Mouse (Mus musculus): ENCODE results near the gene Arpc1b.
"Not testable (repeated sequence)": the region's sequence is repeated elsewhere in the genome, so short reads cannot be mapped to it uniquely, and the experiment has no call there.

The Arpc1b gene

DNA sequence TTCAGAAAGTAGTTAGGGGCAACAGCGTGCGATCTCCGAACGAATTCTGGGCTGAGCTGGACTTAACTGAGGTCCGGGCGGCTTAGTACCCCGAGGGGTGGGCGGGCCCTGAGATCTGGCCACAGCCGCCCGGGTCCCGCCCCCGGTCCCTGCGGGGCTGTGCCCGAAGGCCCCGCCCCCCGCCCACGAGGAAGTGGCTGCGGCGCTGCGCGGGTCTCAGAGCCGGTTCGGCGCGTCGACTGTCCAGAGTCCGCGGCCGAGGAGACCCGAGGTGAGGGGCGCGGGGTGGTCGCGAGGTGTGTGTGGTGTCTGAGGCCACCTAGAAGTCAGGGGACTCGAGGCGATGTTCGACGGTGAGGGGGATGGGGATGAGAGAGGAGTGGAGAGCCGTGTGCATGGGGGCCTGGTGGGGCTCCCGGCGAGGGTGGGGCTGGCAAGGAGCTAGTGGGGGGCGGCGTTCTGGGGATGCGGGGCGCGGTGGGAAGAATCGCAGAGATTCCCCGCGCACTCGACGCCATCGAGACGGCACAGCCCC is at the start of gene Arpc1b:
TSS of gene Arpc1b (plus strand) at position 145 of the 535 bp plus-strand sequence.
- DNase-seq (ENCODE audit: low spot score in 2 of 2) = peak; percentile 75 to 77

DNA sequence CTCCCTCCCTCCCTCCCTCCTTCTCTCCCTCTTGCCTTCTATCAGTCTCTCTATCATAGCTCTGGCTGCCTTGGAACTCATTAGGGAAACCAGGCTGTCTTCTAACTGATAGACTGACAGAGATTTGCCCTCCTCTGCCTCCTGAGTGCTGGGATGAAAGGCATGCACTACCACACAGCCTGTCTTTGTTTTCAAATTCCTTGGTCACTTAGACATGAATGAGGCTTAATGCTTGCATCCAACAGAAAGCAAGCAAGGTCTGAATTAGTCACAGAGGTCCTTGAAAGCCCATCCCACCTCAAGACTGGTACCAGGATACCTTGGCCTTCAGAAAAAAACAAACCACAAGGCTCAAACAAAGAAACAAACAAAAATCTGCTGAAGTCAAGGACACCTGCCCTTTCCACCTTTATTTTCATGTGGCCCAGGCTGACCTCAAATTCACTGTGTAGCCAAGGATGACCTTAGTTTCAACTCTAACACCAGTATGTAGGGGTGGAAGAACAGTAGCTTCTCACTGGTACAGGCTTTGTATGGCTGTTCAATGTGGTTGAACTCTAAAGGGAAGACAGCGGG is 49.2 kb upstream of the Arpc1b start:
- DNase-seq (ENCODE audit: low spot score in 2 of 2) = no peak

DNA sequence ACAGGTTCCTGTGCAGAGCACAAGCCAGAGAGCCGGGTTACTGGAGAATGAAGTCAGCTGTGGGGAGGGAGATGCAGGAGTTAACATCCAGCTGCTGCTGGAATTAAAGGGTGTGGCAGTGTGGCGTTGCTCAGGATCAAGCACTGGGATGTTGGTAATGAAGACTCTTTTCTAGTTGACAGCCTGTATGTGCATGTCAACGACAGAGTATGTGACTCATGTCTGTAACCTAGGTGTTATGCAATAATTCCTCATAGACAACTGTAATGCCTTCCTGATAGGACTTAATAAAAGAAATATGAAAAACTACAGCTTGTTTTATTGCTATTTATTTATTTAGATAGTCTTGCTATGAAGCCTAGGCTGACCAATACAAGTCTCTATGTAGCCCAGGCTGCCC is 45.2 kb upstream of the Arpc1b start:
- no peak for DNase-seq (ENCODE audit: low spot score in 2 of 2)

DNA sequence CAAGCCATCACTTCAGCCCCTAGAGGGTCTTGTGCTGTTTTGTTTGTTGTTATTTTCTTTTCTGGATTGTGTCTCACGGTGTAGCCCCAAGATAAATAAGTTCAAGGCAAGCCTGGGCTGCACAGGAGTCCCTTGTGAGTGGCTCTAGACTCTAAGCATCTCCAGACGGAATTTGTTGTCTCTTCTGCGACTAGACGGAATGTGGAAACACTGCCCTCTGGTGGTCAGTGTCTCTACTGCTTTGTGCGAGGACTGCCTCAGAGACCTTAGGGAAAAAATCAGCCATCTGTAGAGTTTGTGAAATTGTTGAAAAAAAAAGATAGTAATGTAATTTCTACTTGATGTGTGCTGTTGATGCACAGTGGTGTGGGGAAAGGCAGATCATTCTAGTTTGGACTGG is 44.3 kb upstream of the Arpc1b start:
- peak; percentile 47 to 72 for DNase-seq (ENCODE audit: low spot score in 2 of 2)

DNA sequence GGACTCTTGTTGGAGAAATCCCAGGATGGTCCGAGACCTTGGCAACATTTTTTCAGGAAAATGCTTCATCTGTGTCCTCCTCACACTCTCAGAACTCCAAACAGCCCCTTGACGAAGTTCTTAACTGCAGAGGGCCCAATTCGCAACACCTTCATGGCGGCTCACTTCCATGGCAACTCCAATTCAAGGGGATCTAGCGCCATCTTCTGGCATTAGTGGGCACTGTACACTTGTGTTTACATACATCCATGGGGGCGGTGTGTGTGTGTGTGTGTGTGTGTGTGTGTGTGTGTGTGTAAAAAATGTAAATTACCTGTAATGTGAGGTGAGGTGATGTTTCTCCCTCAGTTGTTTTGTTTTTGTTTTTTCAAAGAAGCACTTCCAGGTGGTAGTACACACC is 42.7 kb upstream of the Arpc1b start:
- DNase-seq (ENCODE audit: low spot score in 2 of 2) = no peak

DNA sequence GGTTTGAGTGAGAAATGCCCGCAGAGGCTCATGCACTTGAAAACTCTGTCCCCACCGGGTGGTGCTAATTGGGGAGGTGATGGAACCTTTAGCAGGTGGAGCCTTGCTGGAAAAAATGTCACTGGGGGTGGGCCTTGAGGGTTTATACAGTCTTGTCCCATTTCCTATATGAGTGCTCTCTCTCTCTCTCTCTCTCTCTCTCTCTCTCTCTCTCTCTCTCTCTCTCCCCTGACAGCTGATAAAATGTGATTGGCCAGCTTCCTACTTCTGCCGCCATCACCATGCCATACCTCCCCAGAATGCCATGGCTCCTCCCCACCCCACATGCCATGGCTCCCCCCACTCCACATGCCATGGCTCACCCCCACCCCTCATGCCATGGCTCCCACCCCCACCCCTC is 38.9 kb upstream of the Arpc1b start:
- DNase-seq (ENCODE audit: low spot score in 2 of 2) = no peak

DNA sequence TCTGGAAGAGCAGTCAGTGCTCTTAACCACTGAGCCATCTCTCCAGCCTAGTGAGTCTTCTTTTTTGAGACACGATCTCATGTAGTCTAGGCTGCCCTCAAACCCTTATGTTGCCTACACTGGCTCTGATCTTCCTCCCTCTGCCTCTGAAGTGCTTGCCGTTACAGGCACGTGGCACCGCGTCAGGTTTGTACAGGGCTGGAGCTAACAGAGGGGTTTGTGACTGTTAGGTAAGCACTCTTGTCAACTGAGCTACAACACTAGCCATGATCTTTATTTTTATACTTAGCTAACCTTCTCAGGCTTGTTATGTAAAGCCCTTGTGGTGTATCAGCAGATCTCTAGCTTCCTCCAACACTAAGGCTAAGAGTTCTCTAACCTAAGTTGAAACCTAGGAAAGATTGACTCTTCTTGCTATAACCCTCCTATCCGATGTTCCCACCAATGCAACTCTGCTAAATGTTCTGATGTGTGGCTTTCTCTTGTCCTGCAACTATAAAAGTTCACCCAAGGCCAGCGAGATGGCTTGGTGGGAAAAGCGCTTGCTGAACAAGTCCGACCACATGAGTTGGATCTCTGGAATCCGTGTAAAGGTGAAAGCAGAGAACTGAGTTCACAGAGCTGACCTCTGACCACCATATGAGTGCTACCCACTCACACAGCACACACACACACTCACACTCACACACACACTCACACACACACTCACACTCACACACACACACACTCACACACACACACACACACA is 32.0 kb upstream of the Arpc1b start:
- DNase-seq (ENCODE audit: low spot score in 2 of 2) = no peak

DNA sequence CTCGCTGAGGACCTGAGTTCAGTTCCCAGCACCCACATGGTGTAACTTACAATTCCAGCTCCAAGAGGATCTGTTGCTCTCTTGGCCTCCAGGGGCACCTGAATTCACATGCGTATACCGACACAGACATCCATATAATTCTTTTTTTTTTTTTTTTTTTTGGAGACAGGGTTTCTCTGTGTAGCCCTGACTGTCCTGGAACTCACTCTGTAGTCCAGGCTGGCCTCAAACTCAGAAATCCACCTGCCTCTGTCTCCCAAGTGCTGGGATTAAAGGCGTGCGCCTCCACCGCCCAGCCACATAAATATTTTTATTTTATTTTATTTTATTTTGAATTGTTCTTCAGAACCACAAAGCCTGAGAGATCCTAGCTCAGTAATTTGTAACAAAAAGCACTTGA is 30.8 kb upstream of the Arpc1b start:
- not testable (repeated sequence) for DNase-seq (ENCODE audit: low spot score in 2 of 2)

DNA sequence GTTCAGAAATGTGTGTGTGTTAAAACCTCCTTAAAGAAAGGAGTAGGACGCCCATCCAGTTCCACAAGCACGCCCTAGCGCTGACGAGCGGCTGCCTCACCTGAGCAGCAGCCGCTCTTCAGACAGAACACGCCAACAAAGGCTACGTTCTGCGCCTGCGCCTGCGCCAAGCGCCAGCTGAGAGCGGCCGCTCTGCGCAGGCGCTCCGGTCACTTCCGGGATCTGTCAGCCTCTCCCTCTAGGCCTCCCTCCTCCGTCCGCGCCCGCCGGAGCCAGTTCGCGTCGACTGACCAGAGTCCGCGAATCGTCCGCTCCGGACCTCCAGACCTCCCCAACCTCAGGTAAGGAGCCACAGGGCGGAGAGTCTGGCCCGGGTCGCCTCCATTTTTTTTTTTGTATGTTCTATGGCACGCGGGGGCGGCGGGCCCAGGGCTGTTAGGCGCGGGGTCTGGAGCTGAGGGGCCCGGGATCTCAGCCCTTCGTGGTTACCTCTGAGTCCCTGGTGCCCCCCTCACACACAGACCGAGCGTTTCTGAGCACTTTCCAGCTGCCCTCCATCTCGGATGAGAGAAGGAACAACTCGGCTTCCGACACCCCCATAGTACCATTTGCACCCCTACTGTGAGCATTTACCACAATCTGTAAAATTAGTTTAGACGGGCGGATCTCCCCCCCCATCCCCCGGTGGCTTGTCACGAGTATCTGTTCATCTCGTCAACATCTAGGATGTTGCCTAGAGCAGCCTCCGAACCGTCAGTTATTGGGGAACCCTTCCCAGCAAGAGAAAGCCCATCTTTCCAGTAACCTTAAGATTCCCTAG is 30.2 kb upstream of the Arpc1b start, which contains the start of the genes Arpc1a and Kpna7:
TSS of gene Arpc1a (plus strand) at position 199 of the 820 bp plus-strand sequence.
TSS of gene Kpna7 (minus strand) at position 399 of the 820 bp plus-strand sequence.
- DNase-seq (ENCODE audit: low spot score in 2 of 2) = peak; percentile 88 to 91

DNA sequence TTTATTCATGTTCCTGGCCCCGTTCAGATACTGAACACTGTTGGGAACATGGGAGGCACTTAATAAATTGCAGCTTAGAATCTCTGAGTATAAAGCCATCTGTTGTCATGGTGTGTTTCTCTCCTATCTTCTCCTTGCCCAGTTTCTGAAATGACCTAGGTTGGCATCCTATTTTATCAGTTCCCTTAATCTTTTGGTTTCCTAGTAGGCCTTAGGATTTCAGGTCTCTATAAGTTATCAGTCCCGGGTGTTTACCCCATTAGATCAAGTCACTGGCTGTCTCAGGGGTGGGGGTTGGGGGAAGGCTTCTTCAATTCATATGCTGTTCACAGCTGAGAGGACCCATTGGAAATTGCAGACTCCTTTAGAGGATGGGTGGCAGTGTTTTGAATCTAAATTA is 29.2 kb upstream of the Arpc1b start:
- no peak for DNase-seq (ENCODE audit: low spot score in 2 of 2)

DNA sequence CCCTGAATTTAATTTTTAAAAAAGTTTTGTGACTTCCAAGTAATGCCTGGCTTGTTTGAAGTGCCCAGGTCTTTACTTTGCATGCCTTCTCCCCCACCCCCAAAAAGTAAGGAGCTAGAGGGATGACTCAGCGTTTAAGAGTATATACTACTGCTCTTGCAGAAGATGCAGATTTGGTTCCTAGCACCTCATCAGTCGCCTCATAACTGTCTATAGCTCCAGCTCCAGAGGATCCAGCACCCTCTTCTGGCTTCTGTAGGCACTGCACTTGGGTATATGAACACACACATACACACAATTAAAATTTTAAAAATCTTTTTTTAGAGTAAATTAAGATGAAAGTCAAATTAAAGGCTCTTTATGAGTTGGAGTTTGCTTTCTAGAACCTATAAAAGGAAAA is 25.8 kb upstream of the Arpc1b start:
- DNase-seq (ENCODE audit: low spot score in 2 of 2) = no peak

DNA sequence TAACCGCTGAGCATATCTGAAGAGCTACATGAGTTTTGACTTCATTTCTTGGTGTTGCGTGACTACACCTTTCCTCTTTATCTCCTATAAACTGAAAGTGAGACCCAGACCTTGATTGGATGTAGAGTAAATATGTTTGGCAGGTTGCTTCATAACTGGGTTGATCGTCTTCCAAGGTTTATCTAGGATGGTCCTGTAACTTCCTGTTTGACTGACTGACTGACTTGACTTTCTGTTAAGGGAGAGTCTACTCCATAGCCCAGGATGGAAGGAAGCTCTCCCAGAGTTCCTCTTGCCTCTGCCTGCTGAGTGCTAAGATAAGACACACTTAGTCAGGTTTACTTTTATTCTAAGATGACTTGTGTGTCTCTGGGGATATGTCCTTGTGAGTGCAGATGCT is 24.1 kb upstream of the Arpc1b start:
- DNase-seq (ENCODE audit: low spot score in 2 of 2) = no peak

DNA sequence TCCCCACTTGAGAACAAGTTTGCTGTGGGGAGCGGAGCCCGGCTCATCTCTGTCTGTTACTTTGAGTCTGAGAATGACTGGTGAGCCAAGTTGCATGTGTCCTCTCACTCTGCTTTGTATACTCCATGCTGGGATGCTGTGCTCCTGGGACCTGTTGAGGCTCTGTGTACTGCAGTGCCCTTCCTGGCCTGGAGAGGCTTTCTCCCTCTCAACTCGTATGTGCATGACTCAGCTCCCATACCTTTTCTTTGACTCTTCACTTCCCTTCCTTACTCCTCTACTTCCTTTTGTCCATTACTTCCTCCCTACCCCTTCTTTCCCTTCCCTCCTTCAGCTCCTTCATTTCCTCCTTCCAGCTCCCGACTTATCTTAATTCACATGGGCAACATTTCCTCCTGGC is 17.8 kb upstream of the Arpc1b start:
- DNase-seq (ENCODE audit: low spot score in 2 of 2) = no peak

DNA sequence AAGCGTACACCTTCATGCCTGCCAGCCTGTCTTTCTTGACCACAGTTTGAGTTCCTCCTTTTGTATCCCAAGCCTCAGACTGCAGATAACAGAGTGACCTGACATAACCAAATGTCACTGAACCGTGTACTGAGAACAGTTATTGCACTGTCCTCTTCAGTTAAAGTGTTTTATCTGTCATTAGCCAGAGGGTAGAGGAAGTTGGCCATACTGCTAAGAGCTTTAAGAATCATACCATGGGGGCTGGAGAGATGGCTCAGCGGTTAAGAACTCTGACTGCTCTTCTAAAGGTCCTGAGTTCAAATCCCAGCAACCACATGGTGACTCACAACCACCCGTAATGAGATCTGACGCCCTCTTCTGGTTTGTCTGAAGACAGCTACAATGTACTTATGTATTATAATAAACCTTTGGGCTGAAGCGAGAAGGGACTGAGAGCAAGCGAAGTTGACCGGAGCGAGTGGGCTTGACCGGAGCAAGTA is 15.6 kb upstream of the Arpc1b start:
- DNase-seq (ENCODE audit: low spot score in 2 of 2) = no peak

DNA sequence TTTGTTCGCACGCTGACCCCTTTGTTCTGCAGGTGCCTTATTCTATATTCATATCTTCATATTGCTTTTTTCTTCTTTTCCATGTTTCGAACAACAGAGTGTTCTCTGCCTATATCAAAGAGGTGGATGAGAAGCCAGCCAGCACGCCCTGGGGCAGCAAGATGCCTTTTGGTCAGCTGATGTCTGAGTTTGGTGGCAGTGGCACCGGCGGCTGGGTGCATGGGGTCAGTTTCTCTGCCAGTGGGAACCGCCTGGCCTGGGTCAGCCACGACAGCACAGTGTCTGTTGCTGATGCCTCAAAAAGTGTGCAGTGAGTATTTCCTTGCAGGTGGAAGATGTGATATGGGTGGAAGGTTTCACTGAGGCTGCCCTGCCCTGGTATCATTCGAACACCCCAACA is 13.1 kb upstream of the Arpc1b start:
- DNase-seq (ENCODE audit: low spot score in 2 of 2) = no peak

DNA sequence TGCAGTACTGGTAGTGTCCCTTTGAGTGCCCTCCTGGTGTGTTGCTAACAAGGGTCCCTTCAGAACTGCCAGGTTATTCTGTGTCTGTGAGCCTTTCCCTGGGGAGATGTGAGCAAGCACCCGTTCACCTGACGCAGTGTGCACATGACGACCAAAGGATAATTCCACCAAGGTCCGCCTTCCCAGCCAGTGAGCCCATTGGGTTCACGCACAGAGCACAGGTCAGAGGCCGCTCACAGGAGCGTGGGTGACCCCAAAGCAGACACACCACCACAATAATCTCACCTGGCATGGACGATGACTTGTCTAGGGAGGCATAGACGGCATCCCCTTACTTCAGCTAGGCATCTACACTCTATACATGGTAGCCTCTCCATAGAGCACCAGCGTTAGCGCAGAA is 12.6 kb upstream of the Arpc1b start:
- not testable (repeated sequence) for DNase-seq (ENCODE audit: low spot score in 2 of 2)

DNA sequence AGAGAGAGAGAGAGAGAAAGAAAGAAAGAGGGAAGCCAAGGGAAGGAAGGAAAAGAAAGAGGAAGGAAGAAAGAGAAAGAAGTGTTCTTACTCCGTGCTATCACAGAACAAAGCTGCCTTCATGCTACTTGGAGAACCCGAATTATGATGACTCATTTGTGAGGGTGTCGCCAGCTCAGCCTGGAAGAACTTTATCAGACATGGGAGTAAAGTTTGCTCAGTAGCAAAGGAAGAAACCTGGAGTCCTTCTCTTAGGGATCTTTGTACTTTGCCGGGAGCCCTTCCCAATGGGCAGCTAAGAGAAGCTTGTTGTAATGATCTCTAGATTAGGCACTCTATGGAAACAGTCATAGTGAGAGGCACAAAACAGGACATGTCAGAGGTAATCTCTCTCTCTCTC is 11.3 kb upstream of the Arpc1b start:
- no peak for DNase-seq (ENCODE audit: low spot score in 2 of 2)

DNA sequence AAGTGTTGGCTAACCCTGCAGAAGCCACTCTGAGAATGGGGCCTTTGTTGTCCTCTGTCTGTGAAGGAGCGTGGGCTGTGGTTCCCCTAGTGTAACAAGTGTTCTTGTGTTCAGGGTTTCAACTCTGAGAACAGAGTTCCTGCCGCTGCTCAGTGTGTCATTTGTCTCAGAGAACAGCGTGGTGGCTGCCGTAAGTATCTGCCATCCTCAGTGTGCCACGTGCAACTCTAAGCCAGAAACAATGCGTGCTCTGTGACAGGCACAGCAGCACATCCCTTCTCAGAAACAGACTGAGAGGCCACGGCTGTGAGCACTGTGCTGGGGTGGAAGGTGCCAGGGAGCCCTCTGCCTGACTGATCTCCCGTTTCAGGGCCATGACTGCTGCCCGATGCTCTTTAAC is 9.7 kb upstream of the Arpc1b start:
- DNase-seq (ENCODE audit: low spot score in 2 of 2) = no peak

DNA sequence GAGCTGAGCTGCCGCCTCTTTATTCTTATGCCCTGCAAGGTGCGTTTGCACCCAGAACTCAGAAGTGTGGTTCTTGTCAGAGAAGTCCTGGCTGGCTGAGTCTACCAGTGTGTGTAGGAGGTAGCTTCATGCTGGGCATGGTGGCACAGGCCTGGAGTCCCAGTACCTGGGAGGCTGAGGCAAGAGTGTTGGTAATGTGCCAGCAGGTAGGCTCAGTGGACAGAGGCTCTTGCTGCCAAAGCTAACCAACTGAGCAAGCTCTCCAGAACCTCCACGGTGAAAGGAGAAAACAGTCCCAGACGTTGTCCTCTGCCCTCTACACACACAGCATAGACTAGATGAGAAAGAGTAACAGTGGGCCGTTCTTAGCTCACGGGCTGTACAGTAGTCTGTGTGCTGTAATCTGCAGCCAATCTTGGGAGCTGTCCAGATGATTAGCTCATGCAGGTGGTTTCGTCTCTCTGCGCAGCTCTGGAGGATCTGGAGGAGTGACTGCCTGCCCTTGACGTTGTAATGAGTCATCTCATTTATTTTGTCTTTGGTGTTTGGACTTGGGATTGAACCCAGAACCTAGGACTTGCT is 8.2 kb upstream of the Arpc1b start:
- no peak for DNase-seq (ENCODE audit: low spot score in 2 of 2)

DNA sequence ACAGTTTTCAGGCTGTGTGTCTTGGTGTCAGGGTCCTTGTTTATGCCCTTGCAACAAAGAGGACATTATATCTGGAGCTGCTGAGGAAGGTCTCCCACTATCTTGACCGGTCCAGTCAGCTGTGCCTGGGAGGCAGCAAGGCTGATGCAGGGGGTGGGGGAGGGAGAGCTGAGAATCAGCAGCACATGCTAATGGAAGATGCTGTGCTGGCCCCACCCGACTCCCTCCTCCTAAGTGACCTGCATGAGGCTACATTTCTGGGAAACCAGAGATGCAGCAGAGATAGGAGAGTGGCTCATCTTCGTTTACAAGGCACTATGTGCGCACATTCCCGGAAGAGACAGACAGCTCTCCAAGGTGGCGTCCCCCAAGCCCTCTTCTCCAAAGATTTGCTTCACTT is 3.6 kb upstream of the Arpc1b start:
- DNase-seq (ENCODE audit: low spot score in 2 of 2) = no peak

DNA sequence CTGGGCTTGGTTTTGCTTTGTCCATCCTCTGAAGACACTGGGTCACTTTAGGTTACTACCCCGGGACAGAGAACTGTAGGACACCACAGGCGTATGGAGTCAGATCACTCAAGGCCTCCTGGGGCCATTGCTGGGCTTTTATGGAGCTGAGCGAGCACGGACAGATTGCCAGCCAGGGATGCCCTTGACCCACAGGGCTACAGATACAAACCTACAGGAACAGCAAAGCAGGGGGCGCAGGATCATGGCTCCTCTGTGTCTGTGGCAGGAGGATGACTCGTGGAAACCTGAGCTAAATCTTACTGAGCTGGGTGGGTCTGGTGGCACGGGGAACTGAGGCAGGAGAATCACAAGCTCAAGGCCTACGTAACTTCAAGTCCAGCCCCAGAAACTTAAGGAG is 1.4 kb upstream of the Arpc1b start:
- no peak for DNase-seq (ENCODE audit: low spot score in 2 of 2)

DNA sequence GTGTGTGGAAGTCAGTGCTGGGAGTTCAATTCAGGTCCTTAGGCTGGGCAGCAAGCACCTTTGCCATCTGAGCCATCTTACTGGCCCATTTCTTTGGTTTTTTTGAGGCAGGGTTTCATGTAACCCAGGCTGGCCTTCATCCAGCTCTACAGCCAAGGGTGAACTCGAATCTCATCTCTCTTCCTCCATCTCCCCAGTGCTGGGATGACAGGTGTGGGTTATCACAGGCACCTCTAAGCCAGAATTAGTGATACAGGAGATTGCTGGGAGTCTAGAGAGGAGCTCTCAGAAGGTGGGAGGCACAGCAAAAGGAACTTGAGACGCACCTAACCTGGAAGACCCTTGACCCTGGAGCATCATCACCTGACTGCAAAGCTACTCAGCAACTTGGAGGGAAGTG is 599 bp upstream of the Arpc1b start:
- no peak for DNase-seq (ENCODE audit: low spot score in 2 of 2)
